Comparison of ENCODE assay signal across 21 mouse cellular contexts in genomic region chr5:3784751-3785496, GRCm38 (mm10). TPM values are rescaled to one million over a fixed set of nuclear protein-coding genes. Genes with fewer than 3 reads are reported as not detected.
DNase-seq lines count a peak whose midpoint lies in the region; ATAC-seq and TF ChIP-seq lines count a peak whose summit lies in the region.
"Had no signal": no experiment of that assay in that cellular context is flagged by ENCODE, and none has a peak within 500 bp of the region (broad histone marks: within the 10 kb centered on the region; RNA-seq: fewer than 3 reads in every experiment).

No protein-coding gene starts in this region.

- 18% methylated on average over 1 of the region's 1 CpGs for WGBS in neural tube, embryonic 15.5 days

- H3K4me2 ChIP-seq in neural tube, embryonic 15.5 days: no peak overlapping the region
- H3K4me2 ChIP-seq: embryonic facial prominence, embryonic 12.5 days; forebrain, embryonic 13.5 days; heart, embryonic 11.5 days; heart, embryonic 15.5 days; hindbrain, embryonic 15.5 days had no signal

- no peak overlapping the region for H3K9ac ChIP-seq in neural tube, embryonic 15.5 days (replicated peaks)
- H3K9ac ChIP-seq: embryonic facial prominence, embryonic 12.5 days; forebrain, embryonic 13.5 days; forebrain, postnatal 0 days; heart, embryonic 15.5 days; hindbrain, embryonic 15.5 days had no signal

- H3K9me3 ChIP-seq in neural tube, embryonic 15.5 days (replicated peaks): no peaks in the 10 kb centered on the region
- H3K9me3 ChIP-seq: embryonic facial prominence, embryonic 12.5 days; forebrain, embryonic 13.5 days; G1E; heart, embryonic 15.5 days; hindbrain, embryonic 10.5 days; hindbrain, embryonic 15.5 days had no signal

- H3K27me3 ChIP-seq in neural tube, embryonic 15.5 days (replicated peaks): no peaks in the 10 kb centered on the region
- H3K27me3 ChIP-seq: embryonic facial prominence, embryonic 12.5 days; forebrain, embryonic 13.5 days; heart, embryonic 15.5 days; hindbrain, embryonic 15.5 days had no signal

- H3K4me1 ChIP-seq in neural tube, embryonic 15.5 days: peaks cover 7% of the 10 kb centered on the region
- H3K4me1 ChIP-seq: embryonic facial prominence, embryonic 12.5 days; forebrain, embryonic 13.5 days had no signal

- peak overlapping the region; percentile 16 for H3K27ac ChIP-seq in layer of hippocampus, adult 2 months
- no peak overlapping the region for H3K27ac ChIP-seq in neural tube, embryonic 15.5 days (replicated peaks)
- H3K27ac ChIP-seq: embryonic facial prominence, embryonic 12.5 days; forebrain, embryonic 13.5 days; heart, adult 2 months; heart, embryonic 15.5 days; hindbrain, embryonic 10.5 days; hindbrain, embryonic 15.5 days had no signal

- peak; percentile 68; the same call in 1 of the 2 replicates for ATAC-seq in neural tube, embryonic 15.5 days (ENCODE audit: low FRiP score)
- ATAC-seq: forebrain, embryonic 13.5 days; inflammation-experienced regulatory T-cells, adult 6 months had no signal

- TF ChIP-seq CTCF in layer of hippocampus, adult 2 months (conservative IDR thresholded peaks at IDR 0.05): no peak

- no peak for DNase-seq in layer of hippocampus, adult 2 months (ENCODE audit: low spot score in 2 of 2)
- DNase-seq in layer of hippocampus, adult 8-10 months (ENCODE audit: low spot score in 2 of 2): no peak
- no peak for DNase-seq in neural tube, embryonic 10.5 days (ENCODE audit: extremely low spot score, low spot score)
- DNase-seq in brain, adult 2 months (ENCODE audit: low read depth, low spot score): peak; percentile 33
- DNase-seq in right cerebral cortex, postnatal 10 days (ENCODE audit: low spot score in 2 of 2): no peak
- DNase-seq in urinary bladder, postnatal 4 days (ENCODE audit: low spot score in 2 of 2): no peak
- DNase-seq: adrenal gland, postnatal 14 days; cerebellum, adult 2 months; gastrocnemius, postnatal 14 days; heart, adult 2 months; heart, postnatal 14 days had no signal

- no peaks in the 10 kb centered on the region for H3K36me3 ChIP-seq in neural tube, embryonic 15.5 days
- H3K36me3 ChIP-seq: embryonic facial prominence, embryonic 12.5 days; heart, embryonic 15.5 days; hindbrain, embryonic 10.5 days; hindbrain, embryonic 15.5 days had no signal

- no peak overlapping the region for H3K4me3 ChIP-seq in layer of hippocampus, adult 2 months
- H3K4me3 ChIP-seq in neural tube, embryonic 15.5 days (replicated peaks): no peak overlapping the region
- H3K4me3 ChIP-seq: embryonic facial prominence, embryonic 12.5 days; forebrain, embryonic 13.5 days; heart, adult 2 months; heart, embryonic 15.5 days; hindbrain, embryonic 10.5 days; hindbrain, embryonic 15.5 days had no signal

RNA-seq across cellular contexts. Expression of gene Ankib1, which starts 17.8 kb away (rescaled TPM):
- 100 to 1,000 TPM; 110 to 119 TPM for total RNA-seq in layer of hippocampus, adult 2 months (2021)
- 100 to 1,000 TPM; 107 to 123 (median 115) TPM for total RNA-seq in layer of hippocampus, adult 8-10 months (2022)
- 15.5 and 15.9 TPM in 2 replicates for polyA plus RNA-seq in neural tube, embryonic 15.5 days (2015; fragmentation: Nextera tagmentation; extraction: Ambion mirVana)

RNA-seq across cellular contexts. Expression of gene Krit1, which starts 18.1 kb away (rescaled TPM):
- total RNA-seq in layer of hippocampus, adult 2 months (2021): 10 to 100 TPM; 52.9 to 60.7 TPM
- 10 to 100 TPM; 46.5 to 70.8 (median 55.1) TPM for total RNA-seq in layer of hippocampus, adult 8-10 months (2022)
- polyA plus RNA-seq in neural tube, embryonic 15.5 days (2015; fragmentation: Nextera tagmentation; extraction: Ambion mirVana): 48.8 and 49.4 TPM in 2 replicates
